Mouse (Mus musculus) forebrain, embryonic 12.5 days (tissue): ENCODE data around the gene Col6a3. TPM values are rescaled to one million over a fixed set of nuclear protein-coding genes. Genes with fewer than 3 reads are reported as not detected.
A peak's percentile ranks its signal among the peaks of the same experiment; 100 is the strongest.

ENCODE experiments used
- ATAC-seq: fragments of 200-750 bp; cut with Nextera tagmentation; 2 replicates; pipeline ENCODE4 v1.8.0; 2017; ENCODE audit warnings: moderate TSS enrichment; ENCODE audit not compliant: low FRiP score
- H3K27ac ChIP-seq: fragments of 300-500 bp; sonication (generic); 2 replicates; pipeline ENCODE4 v1.5.1; 2016; ENCODE audit warnings: mild to moderate bottlenecking
- H3K27me3 ChIP-seq: fragments of 300-500 bp; sonication (generic); 2 replicates; pipeline ENCODE4 v1.6.1; 2016; ENCODE audit warnings: mild to moderate bottlenecking
- H3K36me3 ChIP-seq: fragments of 300-500 bp; sonication (generic); replicated peaks from 2 replicates; pipeline ENCODE4 v1.6.1; 2016; ENCODE audit warnings: mild to moderate bottlenecking
- H3K4me1 ChIP-seq: fragments of 300-500 bp; sonication (generic); 2 replicates; pipeline ENCODE4 v1.6.1; 2016
- H3K4me2 ChIP-seq: fragments of 300-500 bp; sonication (generic); 2 replicates; pipeline ENCODE4 v1.6.1; 2016; ENCODE audit warnings: mild to moderate bottlenecking, moderate library complexity
- H3K4me3 ChIP-seq: fragments of 300-500 bp; sonication (generic); replicated peaks from 2 replicates; pipeline ENCODE4 v1.5.1; 2016; ENCODE audit warnings: mild to moderate bottlenecking
- H3K9ac ChIP-seq: fragments of 300-500 bp; sonication (generic); 2 replicates; pipeline ENCODE4 v1.6.1; 2016; ENCODE audit warnings: mild to moderate bottlenecking
- H3K9me3 ChIP-seq: fragments of 300-500 bp; sonication (generic); 2 replicates; pipeline ENCODE4 v1.6.1; 2016
- WGBS: fragments of 180-500 bp; shearing (Covaris S2); methylation state at CpG from one replicate; pipeline ENCODE4 v1.1.7; 2016; 5-methylcytosine and 5-hydroxymethylcytosine counted together
- polyA plus RNA-seq: library from polyadenylated mRNA; unstranded; fragments of >200 nt; fragmentation: Nextera tagmentation; extraction: Ambion mirVana; gene quantifications from 2 replicates; pipeline ENCODE4 v1.2.1, GENCODE M21; 2016

Col6a3 gene
- polyA plus RNA-seq, 1 experiment from 2014 or later = 13.5 TPM

GRCm38 (mm10) chr1:90789506-90789905, 54.3 kb downstream of the Col6a3 start:
- ATAC-seq = no peak
- Histone ChIP-seq H3K4me3 (no peak overlapping the region), H3K36me3 (no peaks in the 10 kb centered on the region), H3K27ac (no peak overlapping the region), H3K27me3 (no peaks in the 10 kb centered on the region), H3K9ac (no peak overlapping the region), H3K9me3 (no peaks in the 10 kb centered on the region), H3K4me2 (no peak overlapping the region), H3K4me1 (no peaks in the 10 kb centered on the region)
- WGBS = 86% methylated on average over 6 of the region's 6 CpGs

- 96% methylated on average over 1 of the region's 1 CpGs for WGBS
- H3K4me3 ChIP-seq = no peak overlapping the region
- no peak overlapping the region for H3K4me2 ChIP-seq
- no peaks in the 10 kb centered on the region for H3K9me3 ChIP-seq
- no peaks in the 10 kb centered on the region for H3K27me3 ChIP-seq
- ATAC-seq = no peak
- no peak overlapping the region for H3K27ac ChIP-seq
- no peak overlapping the region for H3K9ac ChIP-seq
- 0 out of 2 replicates have a peak, but pooled peaks cover 3% of the 10 kb centered on the region for H3K4me1 ChIP-seq
- no peaks in the 10 kb centered on the region for H3K36me3 ChIP-seq
These were observed 63.3 kb downstream of the Col6a3 start for GRCm38 (mm10) chr1:90780446-90780845.

GRCm38 (mm10) chr1:90779072-90779471, 64.7 kb downstream of the Col6a3 start:
- H3K9ac ChIP-seq = no peak overlapping the region
- 88% methylated on average over 7 of the region's 7 CpGs for WGBS
- H3K36me3 ChIP-seq = no peaks in the 10 kb centered on the region
- ATAC-seq = no peak
- no peak overlapping the region for H3K4me2 ChIP-seq
- H3K27ac ChIP-seq = no peak overlapping the region
- 0 out of 2 replicates have a peak, but pooled peaks cover 5% of the 10 kb centered on the region for H3K4me1 ChIP-seq
- H3K9me3 ChIP-seq = no peaks in the 10 kb centered on the region
- no peaks in the 10 kb centered on the region for H3K27me3 ChIP-seq
- no peak overlapping the region for H3K4me3 ChIP-seq

- Histone ChIP-seq H3K36me3 (no peaks in the 10 kb centered on the region), H3K4me1 (0 out of 2 replicates have a peak, but pooled peaks cover 5% of the 10 kb centered on the region), H3K27ac (peak overlapping the region; percentile 63; the same call in 1 of the 2 replicates), H3K4me3 (no peak overlapping the region), H3K9me3 (no peaks in the 10 kb centered on the region), H3K9ac (no peak overlapping the region), H3K4me2 (no peak overlapping the region), H3K27me3 (no peaks in the 10 kb centered on the region)
- WGBS = 13% methylated on average over 10 of the region's 10 CpGs
- ATAC-seq = peak; percentile 80
These were observed 68.1 kb downstream of the Col6a3 start for GRCm38 (mm10) chr1:90775477-90776241.

- 67% methylated on average over 4 of the region's 4 CpGs for WGBS
- Histone ChIP-seq H3K4me3 (no peak overlapping the region), H3K36me3 (no peaks in the 10 kb centered on the region), H3K4me1 (0 out of 2 replicates have a peak, but pooled peaks cover 5% of the 10 kb centered on the region), H3K4me2 (no peak overlapping the region), H3K27me3 (no peaks in the 10 kb centered on the region), H3K9me3 (no peaks in the 10 kb centered on the region), H3K9ac (no peak overlapping the region), H3K27ac (no peak overlapping the region)
- ATAC-seq = no peak
These were observed 72.6 kb downstream of the Col6a3 start for GRCm38 (mm10) chr1:90771172-90771571.

- H3K9me3 ChIP-seq = no peaks in the 10 kb centered on the region
- WGBS = 88% methylated on average over 7 of the region's 7 CpGs
- H3K4me2 ChIP-seq = no peak overlapping the region
These were observed 73.7 kb downstream of the Col6a3 start for GRCm38 (mm10) chr1:90770027-90770426.

GRCm38 (mm10) chr1:90769301-90769700, 74.5 kb downstream of the Col6a3 start:
- H3K4me1 ChIP-seq = no peaks in the 10 kb centered on the region
- H3K9ac ChIP-seq = no peak overlapping the region
- H3K9me3 ChIP-seq = no peaks in the 10 kb centered on the region
- WGBS = 50% methylated on average over 7 of the region's 7 CpGs
- no peaks in the 10 kb centered on the region for H3K27me3 ChIP-seq
- no peak overlapping the region for H3K4me2 ChIP-seq
- no peak for ATAC-seq
- no peak overlapping the region for H3K4me3 ChIP-seq
- no peak overlapping the region for H3K27ac ChIP-seq
- H3K36me3 ChIP-seq = no peaks in the 10 kb centered on the region

More at GRCm38 (mm10) chr1:90770027-90770426, 73.7 kb downstream of the Col6a3 start:
- H3K36me3 ChIP-seq = no peaks in the 10 kb centered on the region
- no peak for ATAC-seq
- H3K27ac ChIP-seq = no peak overlapping the region
- no peaks in the 10 kb centered on the region for H3K27me3 ChIP-seq
- no peaks in the 10 kb centered on the region for H3K4me1 ChIP-seq
- no peak overlapping the region for H3K4me3 ChIP-seq
- H3K9ac ChIP-seq = no peak overlapping the region

- H3K36me3 ChIP-seq = no peaks in the 10 kb centered on the region
- H3K4me1 ChIP-seq = peaks cover 5% of the 10 kb centered on the region; the same call in 1 of the 2 replicates
- H3K9me3 ChIP-seq = no peaks in the 10 kb centered on the region
- H3K4me2 ChIP-seq = no peak overlapping the region
- H3K4me3 ChIP-seq = no peak overlapping the region
- WGBS = 89% methylated on average over 4 of the region's 4 CpGs
- H3K27ac ChIP-seq = no peak overlapping the region
- H3K9ac ChIP-seq = no peak overlapping the region
- H3K27me3 ChIP-seq = no peaks in the 10 kb centered on the region
- no peak for ATAC-seq
These were observed 85.6 kb downstream of the Col6a3 start for GRCm38 (mm10) chr1:90758091-90758673.

GRCm38 (mm10) chr1:90753869-90754563, 89.8 kb downstream of the Col6a3 start:
- no peaks in the 10 kb centered on the region for H3K36me3 ChIP-seq
- no peaks in the 10 kb centered on the region for H3K9me3 ChIP-seq
- H3K4me2 ChIP-seq = no peak overlapping the region
- H3K9ac ChIP-seq = no peak overlapping the region
- 64% methylated on average over 17 of the region's 17 CpGs for WGBS
- peaks cover 5% of the 10 kb centered on the region; the same call in 1 of the 2 replicates for H3K4me1 ChIP-seq
- no peak overlapping the region for H3K4me3 ChIP-seq
- no peak overlapping the region for H3K27ac ChIP-seq
- ATAC-seq = no peak
- no peaks in the 10 kb centered on the region for H3K27me3 ChIP-seq

- ATAC-seq = no peak
- Histone ChIP-seq H3K4me2 (no peak overlapping the region), H3K4me3 (no peak overlapping the region), H3K27ac (no peak overlapping the region), H3K27me3 (no peaks in the 10 kb centered on the region), H3K4me1 (peaks cover 5% of the 10 kb centered on the region; the same call in 1 of the 2 replicates), H3K9me3 (no peaks in the 10 kb centered on the region), H3K9ac (no peak overlapping the region), H3K36me3 (no peaks in the 10 kb centered on the region)
- WGBS = 85% methylated on average over 4 of the region's 4 CpGs
These were observed 92.5 kb downstream of the Col6a3 start for GRCm38 (mm10) chr1:90751221-90751620.

GRCm38 (mm10) chr1:90750169-90750568, 93.6 kb downstream of the Col6a3 start:
- WGBS = 79% methylated on average over 8 of the region's 8 CpGs
- ATAC-seq = no peak
- Histone ChIP-seq H3K27ac (no peak overlapping the region), H3K9ac (no peak overlapping the region), H3K27me3 (no peaks in the 10 kb centered on the region), H3K4me1 (peaks cover 7% of the 10 kb centered on the region), H3K9me3 (no peaks in the 10 kb centered on the region), H3K4me3 (no peak overlapping the region), H3K36me3 (no peaks in the 10 kb centered on the region), H3K4me2 (no peak overlapping the region)

GRCm38 (mm10) chr1:90748544-90748943, 95.2 kb downstream of the Col6a3 start:
- no peaks in the 10 kb centered on the region for H3K9me3 ChIP-seq
- H3K27me3 ChIP-seq = no peaks in the 10 kb centered on the region
- no peak overlapping the region for H3K4me2 ChIP-seq
- no peak overlapping the region for H3K4me3 ChIP-seq
- H3K9ac ChIP-seq = no peak overlapping the region
- H3K4me1 ChIP-seq = peaks cover 17% of the 10 kb centered on the region
- H3K36me3 ChIP-seq = no peaks in the 10 kb centered on the region
- ATAC-seq = no peak
- WGBS = 82% methylated on average over 4 of the region's 4 CpGs
- no peak overlapping the region for H3K27ac ChIP-seq
